Mouse (Mus musculus) liver, adult 2 months (tissue): ENCODE data around the gene Nell2. TPM values are rescaled to one million over a fixed set of nuclear protein-coding genes. Genes with fewer than 3 reads are reported as not detected.

Experiments
- DNase-seq: peaks from one replicate; pipeline ENCODE4 v3.0.0-alpha.2; 2011; ENCODE audit warnings: low read depth, low spot score; ENCODE audit errors: extremely low read depth
- H3K27ac ChIP-seq: fragments of 200-500 bp; replicated peaks from 2 replicates; pipeline ENCODE4 v1.5.1; 2012; ENCODE audit warnings: low read depth, mild to moderate bottlenecking, control low read depth, inconsistent platforms, low read length; ENCODE audit not compliant: insufficient read depth
- H3K27me3 ChIP-seq: fragments of 200-500 bp; 2 replicates; pipeline ENCODE4 v1.6.1; 2012; ENCODE audit warnings: mild to moderate bottlenecking, moderate library complexity, low read length, inconsistent platforms; ENCODE audit not compliant: control insufficient read depth, insufficient read depth
- H3K36me3 ChIP-seq: fragments of 200-500 bp; 2 replicates; pipeline ENCODE4 v1.6.1; 2012; ENCODE audit warnings: low read length, inconsistent platforms; ENCODE audit not compliant: control insufficient read depth, insufficient read depth
- H3K4me1 ChIP-seq: fragments of 200-500 bp; 2 replicates; pipeline ENCODE4 v1.6.1; 2011; ENCODE audit warnings: low read length; ENCODE audit not compliant: control insufficient read depth, insufficient read depth
- H3K4me3 ChIP-seq: fragments of 200-500 bp; 2 replicates; pipeline ENCODE4 v1.5.1; 2011; ENCODE audit warnings: low read depth, mild to moderate bottlenecking, control low read depth, low read length, moderate library complexity; ENCODE audit not compliant: insufficient read depth
- H3K79me2 ChIP-seq: fragments of 200-500 bp; 2 replicates; pipeline ENCODE4 v1.6.1; 2012; ENCODE audit warnings: inconsistent platforms, mild to moderate bottlenecking, low read length, moderate library complexity; ENCODE audit not compliant: control insufficient read depth, insufficient read depth
- H3K9ac ChIP-seq: fragments of 200-500 bp; 2 replicates; pipeline ENCODE4 v1.6.1; 2012; ENCODE audit warnings: low read depth, mild to moderate bottlenecking, control low read depth, inconsistent platforms, low read length
- CTCF ChIP-seq: fragments of 200-500 bp; IDR thresholded peaks from 2 replicates; pipeline ENCODE4 v1.5.1; 2011; ENCODE audit warnings: low read depth, low read length, control low read depth
- POLR2A ChIP-seq: fragments of 200-500 bp; IDR thresholded peaks from 2 replicates; pipeline ENCODE4 v1.6.1; 2011; ENCODE audit warnings: low read length, control low read depth; ENCODE audit not compliant: insufficient read depth; ENCODE audit errors: extremely low read depth
- WGBS: fragments of 180-500 bp; shearing (Covaris S2); methylation state at CpG from one replicate; pipeline ENCODE4 v1.1.7; 2018; 5-methylcytosine and 5-hydroxymethylcytosine counted together
- polyA plus RNA-seq: library from polyadenylated mRNA; depleted of rRNA; stranded (reverse); fragments of >200 nt; gene quantifications from 2 replicates; pipeline ENCODE4 v1.2.3, GENCODE M21; 2012
- total RNA-seq: library from RNA; depleted of rRNA; stranded (reverse); fragments of >200 nt; gene quantifications from 2 replicates; pipeline ENCODE4 v1.2.3, GENCODE M21; 2014

The Nell2 gene
- total and polyA plus RNA-seq, 2 experiments, result not detected

GRCm38 (mm10) chr15:95411949-95412741 is 116.2 kb downstream of the Nell2 start:
- no peak overlapping the region for H3K9ac ChIP-seq
- no peaks in the 10 kb centered on the region for H3K36me3 ChIP-seq
- no peak overlapping the region for H3K4me3 ChIP-seq
- no peaks in the 10 kb centered on the region for H3K79me2 ChIP-seq
- 81% methylated on average over 5 of the region's 5 CpGs for WGBS
- no peaks in the 10 kb centered on the region for H3K4me1 ChIP-seq
- DNase-seq, result no peak
- no peaks in the 10 kb centered on the region for H3K27me3 ChIP-seq
- no peak overlapping the region for H3K27ac ChIP-seq
- no peak for TF ChIP-seq POLR2A
- no peak for TF ChIP-seq CTCF

GRCm38 (mm10) chr15:95410213-95410843 is 118.0 kb downstream of the Nell2 start:
- Histone ChIP-seq H3K27ac (no peak overlapping the region), H3K4me1 (no peaks in the 10 kb centered on the region), H3K9ac (no peak overlapping the region), H3K36me3 (no peaks in the 10 kb centered on the region), H3K4me3 (no peak overlapping the region), H3K27me3 (no peaks in the 10 kb centered on the region), H3K79me2 (no peaks in the 10 kb centered on the region)
- no peak for DNase-seq
- TF ChIP-seq POLR2A (no peak), CTCF (no peak)
- 87% methylated on average over 11 of the region's 11 CpGs for WGBS

GRCm38 (mm10) chr15:95390347-95390746 is 138.0 kb downstream of the Nell2 start:
- 86% methylated on average over 5 of the region's 5 CpGs for WGBS

GRCm38 (mm10) chr15:95388950-95389349 is 139.4 kb downstream of the Nell2 start:
- no peak for TF ChIP-seq CTCF
- no peak for TF ChIP-seq POLR2A

More at GRCm38 (mm10) chr15:95390347-95390746, 138.0 kb downstream of the Nell2 start:
- DNase-seq, result no peak
- no peaks in the 10 kb centered on the region for H3K27me3 ChIP-seq
- no peak overlapping the region for H3K9ac ChIP-seq
- no peak overlapping the region for H3K4me3 ChIP-seq
- H3K36me3 ChIP-seq, result no peaks in the 10 kb centered on the region
- H3K79me2 ChIP-seq, result no peaks in the 10 kb centered on the region
- H3K27ac ChIP-seq, result no peak overlapping the region
- H3K4me1 ChIP-seq, result no peaks in the 10 kb centered on the region
- no peak for TF ChIP-seq POLR2A
- TF ChIP-seq CTCF, result no peak

GRCm38 (mm10) chr15:95380859-95381258 is 147.5 kb downstream of the Nell2 start:
- no peak for DNase-seq
- no peak for TF ChIP-seq POLR2A
- TF ChIP-seq CTCF, result no peak
- WGBS, result 49% methylated on average over 2 of the region's 2 CpGs
- Histone ChIP-seq H3K79me2 (no peaks in the 10 kb centered on the region), H3K4me3 (no peak overlapping the region), H3K4me1 (no peaks in the 10 kb centered on the region), H3K27me3 (no peaks in the 10 kb centered on the region), H3K36me3 (no peaks in the 10 kb centered on the region), H3K27ac (no peak overlapping the region), H3K9ac (no peak overlapping the region)

More at GRCm38 (mm10) chr15:95388950-95389349, 139.4 kb downstream of the Nell2 start:
- Histone ChIP-seq H3K4me1 (no peaks in the 10 kb centered on the region), H3K27ac (no peak overlapping the region), H3K79me2 (no peaks in the 10 kb centered on the region), H3K27me3 (no peaks in the 10 kb centered on the region), H3K36me3 (no peaks in the 10 kb centered on the region), H3K9ac (no peak overlapping the region), H3K4me3 (no peak overlapping the region)
- 79% methylated on average over 4 of the region's 4 CpGs for WGBS
- no peak for DNase-seq
